Mouse (Mus musculus) stomach, postnatal 0 days (tissue): ENCODE measurements around the gene Dctd.

Experiments
- CTCF ChIP-seq: IDR thresholded peaks from 2 replicates; pipeline ENCODE4 v1.5.1; 2016; ENCODE audit warnings: antibody characterized with exemption, low read depth, mild to moderate bottlenecking, moderate library complexity
- EP300 ChIP-seq: optimal IDR thresholded peaks from 2 replicates; pipeline ENCODE3; 2016; ENCODE audit warnings: antibody characterized with exemption

GRCm38 (mm10) chr8:48098081-48098639 lies 732 bp upstream of the Dctd start:
- TF ChIP-seq CTCF (no peak), EP300 (no peak)
